Mouse (Mus musculus) testis, adult 2 months (tissue): ENCODE measurements around the gene Adamtsl1. TPM values are rescaled to one million over a fixed set of nuclear protein-coding genes. Genes with fewer than 3 reads are reported as not detected.

ENCODE experiments used
- H3K27ac ChIP-seq: fragments of 200-500 bp; 2 replicates; pipeline ENCODE4 v1.5.1; 2012; ENCODE audit warnings: low read depth, low read length; ENCODE audit not compliant: control insufficient read depth, insufficient read depth
- H3K27me3 ChIP-seq: fragments of 200-500 bp; 2 replicates; pipeline ENCODE4 v1.6.1; 2012; ENCODE audit warnings: mild to moderate bottlenecking, low read length, moderate library complexity; ENCODE audit not compliant: control insufficient read depth, insufficient read depth
- H3K36me3 ChIP-seq: fragments of 200-500 bp; 2 replicates; pipeline ENCODE4 v1.6.1; 2012; ENCODE audit warnings: mild to moderate bottlenecking, low read length; ENCODE audit not compliant: control insufficient read depth, insufficient read depth
- H3K4me1 ChIP-seq: fragments of 200-500 bp; 2 replicates; pipeline ENCODE4 v1.6.1; 2012; ENCODE audit warnings: low read length; ENCODE audit not compliant: control insufficient read depth, insufficient read depth
- H3K4me3 ChIP-seq: fragments of 200-500 bp; 2 replicates; pipeline ENCODE4 v1.5.1; 2012; ENCODE audit warnings: low read depth, mild to moderate bottlenecking, low read length, moderate library complexity, mixed read lengths; ENCODE audit not compliant: control insufficient read depth
- CTCF ChIP-seq: fragments of 200-500 bp; IDR thresholded peaks from 2 replicates; pipeline ENCODE4 v1.5.1; 2012; ENCODE audit warnings: low read depth, mild to moderate bottlenecking, inconsistent platforms, low read length, moderate library complexity; ENCODE audit not compliant: control insufficient read depth, insufficient read depth, insufficient replicate concordance
- POLR2A ChIP-seq: fragments of 200-500 bp; IDR thresholded peaks from 2 replicates; pipeline ENCODE4 v1.6.1; 2012; ENCODE audit warnings: low read depth, mild to moderate bottlenecking, inconsistent platforms, low read length, moderate library complexity; ENCODE audit not compliant: control insufficient read depth
- polyA plus RNA-seq: library from polyadenylated mRNA; depleted of rRNA; stranded (reverse); fragments of >200 nt; gene quantifications from 2 replicates; pipeline ENCODE4 v1.2.3, GENCODE M21; 2012

The Adamtsl1 gene
- polyA plus RNA-seq, 1 experiment = 5.2 TPM

DNA sequence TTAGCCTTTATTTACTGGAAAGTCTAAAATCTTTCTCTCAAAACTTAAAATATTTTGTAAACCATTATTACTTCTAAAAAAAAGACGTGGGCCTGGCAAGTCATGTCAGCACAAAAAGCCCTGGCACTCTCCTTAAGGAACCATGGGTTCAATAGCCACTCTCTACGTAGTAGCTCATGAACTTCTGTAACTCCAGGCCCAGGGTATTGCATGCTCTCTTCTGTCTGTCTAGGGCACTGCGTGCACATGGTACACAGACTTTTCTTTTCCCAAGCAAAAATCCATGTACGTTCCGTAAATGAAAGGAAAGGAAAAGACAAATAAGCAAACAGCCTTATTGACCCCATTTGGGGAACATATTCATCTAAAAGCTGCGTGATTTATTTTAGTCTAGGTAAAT lies 253.7 kb downstream of the Adamtsl1 start:
- H3K4me3 ChIP-seq = no peak overlapping the region
- H3K27ac ChIP-seq = no peak overlapping the region
- no peak for TF ChIP-seq POLR2A
- no peaks in the 10 kb centered on the region for H3K27me3 ChIP-seq
- H3K4me1 ChIP-seq = no peaks in the 10 kb centered on the region
- H3K36me3 ChIP-seq = no peaks in the 10 kb centered on the region

DNA sequence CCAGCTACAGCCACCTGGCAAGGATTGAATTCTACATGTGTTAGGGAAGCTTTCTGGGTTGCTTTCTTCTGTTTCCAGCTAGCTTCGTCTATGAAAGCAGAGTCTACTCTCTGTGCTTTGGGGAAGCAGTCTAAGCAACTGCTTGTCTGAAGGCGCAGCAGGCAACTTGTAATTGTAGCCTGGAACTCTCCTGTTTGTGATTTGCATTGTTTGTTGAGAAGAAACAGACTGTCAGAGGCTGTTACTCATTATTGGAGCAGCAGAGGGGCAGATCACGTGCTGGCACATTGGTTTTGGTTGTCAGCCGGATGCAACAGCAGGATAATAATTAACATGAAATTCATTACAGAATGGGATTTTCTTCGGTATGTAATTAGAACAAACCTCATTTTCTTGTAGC lies 254.1 kb downstream of the Adamtsl1 start:
- Histone ChIP-seq H3K4me3 (no peak overlapping the region), H3K36me3 (no peaks in the 10 kb centered on the region), H3K27ac (no peak overlapping the region), H3K4me1 (no peaks in the 10 kb centered on the region), H3K27me3 (no peaks in the 10 kb centered on the region)
- TF ChIP-seq POLR2A = no peak
- TF ChIP-seq CTCF = no peak

DNA sequence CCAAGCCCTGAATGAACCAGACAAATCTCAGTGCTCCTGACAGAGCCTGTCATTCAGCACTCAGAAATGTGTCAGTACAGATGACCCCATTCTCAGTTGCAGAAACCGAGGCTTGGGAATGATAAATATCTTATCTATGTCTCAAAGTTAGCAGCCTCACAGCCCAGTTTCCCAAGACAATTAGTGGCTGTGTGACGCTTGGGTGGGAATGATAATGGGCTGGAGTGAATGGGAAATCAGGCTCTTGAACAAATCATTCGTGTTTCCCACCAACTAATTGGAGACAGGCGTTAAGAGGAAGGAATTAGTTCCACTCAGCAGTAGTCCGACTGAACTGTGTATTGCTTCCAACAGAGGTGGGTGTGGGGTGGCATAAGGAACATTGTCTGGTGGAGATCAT lies 268.5 kb downstream of the Adamtsl1 start:
- no peaks in the 10 kb centered on the region for H3K27me3 ChIP-seq
- TF ChIP-seq POLR2A (no peak), CTCF (no peak)
- no peak overlapping the region for H3K4me3 ChIP-seq
- H3K27ac ChIP-seq = no peak overlapping the region
- H3K36me3 ChIP-seq = no peaks in the 10 kb centered on the region
- no peaks in the 10 kb centered on the region for H3K4me1 ChIP-seq

GRCm38 (mm10) chr4:85783768-85784379 lies 269.9 kb downstream of the Adamtsl1 start:
- no peak overlapping the region for H3K27ac ChIP-seq
- no peaks in the 10 kb centered on the region for H3K4me1 ChIP-seq
- no peaks in the 10 kb centered on the region for H3K27me3 ChIP-seq
- TF ChIP-seq CTCF = no peak
- no peaks in the 10 kb centered on the region for H3K36me3 ChIP-seq
- H3K4me3 ChIP-seq = no peak overlapping the region

- H3K27me3 ChIP-seq = no peaks in the 10 kb centered on the region
- TF ChIP-seq POLR2A (no peak), CTCF (no peak)
- H3K27ac ChIP-seq = no peak overlapping the region
- no peak overlapping the region for H3K4me3 ChIP-seq
- no peaks in the 10 kb centered on the region for H3K4me1 ChIP-seq
- H3K36me3 ChIP-seq = no peaks in the 10 kb centered on the region
These were observed 270.5 kb downstream of the Adamtsl1 start for GRCm38 (mm10) chr4:85784428-85784827.

DNA sequence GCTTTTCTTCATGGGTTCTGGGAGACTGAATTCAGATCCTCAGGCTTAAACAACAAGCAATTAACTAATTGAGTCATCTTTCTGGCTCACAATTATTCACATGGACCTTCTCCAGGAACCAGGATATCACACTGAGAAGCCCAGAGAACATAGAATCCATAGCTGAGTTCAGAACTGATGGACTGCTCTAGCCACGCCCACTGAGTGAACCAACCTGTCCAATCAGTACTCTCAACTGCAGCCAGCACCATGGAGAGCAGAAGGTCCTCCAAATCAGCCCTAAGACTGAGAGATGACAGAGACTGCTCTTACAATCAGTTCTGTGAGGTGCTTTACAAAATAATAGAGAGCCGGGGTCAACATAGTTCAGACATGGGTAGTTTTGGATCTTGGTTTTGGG lies 276.3 kb downstream of the Adamtsl1 start:
- Histone ChIP-seq H3K4me1 (no peaks in the 10 kb centered on the region), H3K36me3 (no peaks in the 10 kb centered on the region), H3K27me3 (no peaks in the 10 kb centered on the region), H3K27ac (no peak overlapping the region), H3K4me3 (no peak overlapping the region)
- no peak for TF ChIP-seq CTCF
- TF ChIP-seq POLR2A = no peak

- Histone ChIP-seq H3K4me3 (no peak overlapping the region), H3K27me3 (no peaks in the 10 kb centered on the region), H3K36me3 (no peaks in the 10 kb centered on the region), H3K4me1 (no peaks in the 10 kb centered on the region), H3K27ac (no peak overlapping the region)
- TF ChIP-seq POLR2A (no peak), CTCF (peak; percentile 92)
These were observed 287.8 kb downstream of the Adamtsl1 start for GRCm38 (mm10) chr4:85801805-85802204.

DNA sequence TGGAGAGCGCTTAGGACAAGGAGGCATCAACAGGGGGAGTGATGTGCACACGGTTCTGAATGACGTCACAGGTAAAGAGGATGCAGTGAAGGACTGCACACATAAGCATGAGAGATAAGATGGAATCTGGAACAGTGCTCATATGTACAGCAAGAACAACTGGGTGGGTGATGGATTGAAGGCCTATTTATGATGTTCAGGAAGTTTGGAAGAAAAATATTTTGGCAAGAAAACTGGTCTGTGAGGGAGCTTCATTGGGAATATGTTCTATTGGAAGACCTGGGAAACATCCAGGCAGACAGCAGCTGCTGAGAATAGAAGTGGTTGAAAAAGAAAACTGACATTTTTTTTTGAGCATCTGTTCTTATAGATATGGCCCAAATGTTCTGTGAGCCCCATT lies 300.4 kb downstream of the Adamtsl1 start:
- no peak overlapping the region for H3K4me3 ChIP-seq
- H3K27me3 ChIP-seq = no peaks in the 10 kb centered on the region
- H3K27ac ChIP-seq = no peak overlapping the region
- H3K36me3 ChIP-seq = no peaks in the 10 kb centered on the region
- no peak for TF ChIP-seq POLR2A
- no peak for TF ChIP-seq CTCF
- no peaks in the 10 kb centered on the region for H3K4me1 ChIP-seq
